Mouse (Mus musculus) cerebellum, adult 2 months (tissue): ENCODE measurements at regions not wholly inside any gene's neighbourhood (a gene's known extent, or its start where the extent isn't known, plus 50 kb on each side); places are given as distances from the start of the nearest gene placed in this dataset.

Source experiments
- CTCF ChIP-seq: fragments of 200-500 bp; IDR thresholded peaks from 2 replicates; pipeline ENCODE4 v1.5.1; 2011; ENCODE audit warnings: low read depth, mild to moderate bottlenecking, control low read depth, low read length, moderate library complexity, borderline replicate concordance; ENCODE audit not compliant: insufficient read depth
- POLR2A ChIP-seq: fragments of 200-500 bp; IDR thresholded peaks from 2 replicates; pipeline ENCODE4 v1.6.1; 2011; ENCODE audit warnings: low read length, control low read depth, borderline replicate concordance; ENCODE audit not compliant: insufficient read depth

GRCm38 (mm10) chr1:169830596-169830995, 83.2 kb upstream of the Rgs4 start:
- TF ChIP-seq CTCF (no peak), POLR2A (no peak)
